Mouse (Mus musculus) common myeloid progenitor, adult 5-6 weeks (primary cell): Measurements from ENCODE around the gene Abcb9. TPM values are rescaled to one million over a fixed set of nuclear protein-coding genes. Genes with fewer than 3 reads are reported as not detected.

Experiments
- ATAC-seq: replicated peaks from 2 replicates; pipeline ENCODE4 v1.8.0; 2016; ENCODE audit warnings: low read depth, mild to moderate bottlenecking, moderate TSS enrichment, inconsistent platforms; ENCODE audit not compliant: poor library complexity, severe bottlenecking
- total RNA-seq: library from RNA; stranded (forward); fragments of 200-1000, 187-1606 nt; gene quantifications from 2 replicates; pipeline ENCODE4 v1.2.3, GENCODE M21; 2017

The Abcb9 gene
- total RNA-seq, 1 experiment from 2014 or later, result 0.87 TPM

GRCm38 (mm10) chr5:124017941-124018340 lies 77.7 kb downstream of the Abcb9 start:
- ATAC-seq, result no peak

DNA sequence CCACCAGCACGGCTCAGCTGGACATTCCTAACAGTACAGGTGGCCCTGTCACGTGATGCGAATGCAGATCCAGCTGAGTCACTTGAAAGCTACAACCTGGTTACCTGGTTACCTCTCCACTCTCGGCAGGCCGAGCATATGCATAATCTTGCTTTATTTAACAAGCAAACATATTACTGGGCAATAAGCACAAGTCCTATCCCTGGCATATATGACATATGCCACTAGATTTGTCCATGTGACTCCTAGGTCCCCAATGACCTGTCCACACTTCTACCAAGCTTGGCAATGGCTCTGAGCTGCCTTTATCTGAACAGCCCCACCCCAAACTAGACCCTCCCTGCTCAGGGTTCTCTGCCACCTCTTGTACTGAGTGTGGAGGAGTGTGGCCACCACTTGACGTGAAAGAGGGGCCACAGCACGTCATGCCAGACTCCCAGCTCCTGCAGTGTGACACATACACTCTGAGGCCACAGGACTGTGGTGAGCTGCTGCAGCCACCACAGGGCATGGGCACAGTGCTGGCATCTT lies 79.2 kb downstream of the Abcb9 start:
- ATAC-seq, result no peak

GRCm38 (mm10) chr5:124015727-124016126 lies 79.9 kb downstream of the Abcb9 start:
- no peak for ATAC-seq

DNA sequence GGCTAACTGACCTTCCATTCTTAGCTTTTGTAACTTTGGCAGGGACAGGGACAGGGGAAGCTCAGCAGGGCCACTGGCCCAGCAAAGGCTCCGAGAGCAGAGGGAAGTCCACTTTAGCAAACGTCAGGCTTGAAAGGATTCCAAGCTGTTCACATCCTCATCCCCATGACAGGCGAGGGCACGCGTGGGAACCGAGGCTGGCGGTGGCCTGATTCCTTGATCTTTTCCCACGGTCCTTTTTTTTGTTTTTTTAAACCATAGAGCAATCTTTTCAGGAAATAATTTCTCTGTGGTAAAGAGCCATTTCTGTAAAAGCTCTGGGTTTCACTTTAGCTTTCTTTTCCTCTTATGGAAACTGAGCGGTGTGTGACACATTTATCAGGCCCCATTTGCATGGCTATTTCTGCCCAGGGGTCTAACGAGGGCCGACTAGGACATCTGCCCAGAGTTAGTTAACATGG lies 80.8 kb downstream of the Abcb9 start:
- ATAC-seq, result no peak

DNA sequence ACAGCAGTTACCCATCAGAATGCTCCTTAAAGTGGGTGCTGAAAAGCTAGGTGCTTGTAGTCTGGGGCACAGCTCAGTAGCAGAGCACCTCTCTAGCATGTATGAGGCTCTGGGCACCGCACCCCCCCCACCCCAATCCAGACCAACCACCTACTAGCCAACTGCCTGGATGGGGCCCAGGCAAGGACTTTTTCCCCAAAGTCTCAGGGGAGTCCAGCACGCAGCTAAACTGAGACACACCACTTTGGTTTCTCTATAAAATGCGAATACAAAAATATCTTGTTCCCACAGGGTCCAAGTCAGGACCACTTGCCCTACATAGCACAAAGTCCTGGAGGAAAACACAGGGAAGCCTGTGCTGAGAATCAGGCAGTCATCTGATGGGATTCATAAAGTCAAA lies 81.4 kb downstream of the Abcb9 start:
- ATAC-seq, result no peak

- no peak for ATAC-seq
Observed at GRCm38 (mm10) chr5:124013747-124014146, 81.9 kb downstream of the Abcb9 start.

DNA sequence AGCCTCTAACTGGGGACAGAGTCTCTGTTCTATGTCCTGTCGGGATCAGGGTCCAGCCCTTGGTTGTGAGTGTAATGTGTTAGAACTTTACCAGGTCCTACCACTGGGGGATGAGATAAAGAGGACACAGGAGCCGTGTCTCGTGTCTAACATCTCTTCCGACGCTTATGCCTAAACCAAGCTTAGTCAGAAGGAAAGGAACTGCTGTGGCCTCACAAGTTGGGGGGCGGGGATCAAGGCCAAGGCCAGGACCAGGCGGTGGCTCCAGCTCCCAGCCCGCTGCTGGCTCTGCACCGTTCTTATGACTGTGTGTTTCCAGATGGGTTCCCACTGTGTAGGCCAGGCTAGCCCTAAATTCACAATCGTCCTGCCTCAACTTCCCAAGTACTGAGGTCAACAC lies 82.7 kb downstream of the Abcb9 start:
- ATAC-seq, result no peak

GRCm38 (mm10) chr5:124011927-124012326 lies 83.7 kb downstream of the Abcb9 start:
- 0 out of 2 replicates have a peak, but pooled peaks have one; percentile 1 for ATAC-seq

Other genes starting within 250 kb of the Abcb9 start
- 3.6 and 4.3 TPM in 2 replicates for gene Hcar2, start 230.3 kb downstream of the Abcb9 start, total RNA-seq
- not detected in 2 replicates for gene Hcar1, start 215.8 kb downstream of the Abcb9 start, total RNA-seq
- 83.5 and 117 TPM in 2 replicates for gene Denr, start 188.6 kb downstream of the Abcb9 start, total RNA-seq
- gene Gm43518, start 168.4 kb downstream of the Abcb9 start, total RNA-seq, result 0.63 and 2.7 TPM in 2 replicates
- 1.4 and 3.6 TPM in 2 replicates for gene Ccdc62, start 165.1 kb downstream of the Abcb9 start, total RNA-seq
- gene Hip1r, start 122.2 kb downstream of the Abcb9 start, total RNA-seq, result 13.0 and 13.6 TPM in 2 replicates
- 21.4 and 21.9 TPM in 2 replicates for gene Vps37b, start 63.5 kb downstream of the Abcb9 start, total RNA-seq
- 8.5 and 10.6 TPM in 2 replicates for gene Ogfod2, start 16.5 kb upstream of the Abcb9 start, total RNA-seq
- gene Arl6ip4, start 20.3 kb upstream of the Abcb9 start, total RNA-seq, result 93.4 and 116 TPM in 2 replicates
- gene Pitpnm2, start 154.0 kb upstream of the Abcb9 start, total RNA-seq, result 12.6 and 17.5 TPM in 2 replicates
- 40.4 and 41.3 TPM in 2 replicates for gene Mphosph9, start 232.2 kb upstream of the Abcb9 start, total RNA-seq
- 22.9 and 25.5 TPM in 2 replicates for gene 2810006K23Rik, start 232.3 kb upstream of the Abcb9 start, total RNA-seq